Mouse (Mus musculus) spleen, embryonic (tissue): ENCODE data around the gene 2310022A10Rik.

Experiments used
- CTCF ChIA-PET: fragments of 350-600 bp; sonication (Branson Sonifier 250); formaldehyde crosslinking; loops from one replicate; lab custom pipeline; 2022; lab: Charles Lee

2310022A10Rik gene

DNA sequence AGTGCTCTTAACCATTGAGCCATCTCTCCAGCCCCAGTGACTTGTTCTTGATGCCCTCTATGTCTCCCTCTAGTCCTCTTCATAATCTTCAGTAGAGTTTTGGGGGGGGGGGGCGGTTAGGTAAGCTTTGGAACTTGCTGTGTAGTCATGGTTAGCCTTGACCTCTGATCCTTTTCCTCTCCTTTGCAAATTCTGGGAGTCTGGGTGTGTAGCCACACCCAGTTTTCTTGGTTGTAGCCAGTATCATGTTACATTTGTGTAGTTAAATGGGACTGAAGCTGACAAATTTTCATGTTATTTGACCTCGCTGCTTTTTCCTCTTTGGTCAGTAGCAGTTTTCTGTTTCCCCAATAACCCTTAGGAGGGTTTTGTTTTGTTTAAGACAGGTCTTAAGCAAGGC is 33.8 kb downstream of the 2310022A10Rik start:
- CTCF ChIA-PET = interaction anchor here (0.6 to 1.1 kb wide), 4 partner anchors 17 to 254 kb away, joined by 3 to 15 read pairs (median 4); no protein-coding TSS in a partner anchor

DNA sequence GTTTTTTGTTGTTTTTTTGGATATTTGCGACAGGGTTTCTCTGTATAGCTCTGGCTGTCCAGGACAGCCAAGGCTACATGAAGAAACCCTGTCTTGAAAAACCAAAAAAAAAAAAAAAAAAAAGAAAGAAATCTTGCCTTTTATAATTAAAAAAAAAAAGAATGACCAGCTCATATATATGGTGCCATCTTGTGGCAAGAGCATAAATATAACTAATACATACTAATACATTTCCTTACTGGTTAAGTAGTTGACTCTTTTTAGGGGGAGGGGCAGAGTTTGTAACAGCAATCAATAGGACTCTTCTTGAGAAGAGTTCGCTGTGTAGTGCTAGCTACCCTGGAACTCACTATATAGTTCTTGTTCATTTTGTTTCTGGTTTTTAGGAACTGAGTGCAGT is 34.7 kb downstream of the 2310022A10Rik start:
- CTCF ChIA-PET = interaction anchor here (1.1 kb wide), 1 partner anchor 16 kb away, joined by 3 read pairs; no protein-coding TSS in a partner anchor

GRCm38 (mm10) chr7:27590088-27590487 is 37.1 kb downstream of the 2310022A10Rik start:
- CTCF ChIA-PET = interaction anchor here (0.7 kb wide), 1 partner anchor 48 kb away, joined by 4 read pairs; no protein-coding TSS in a partner anchor

GRCm38 (mm10) chr7:27590566-27591213 is 37.7 kb downstream of the 2310022A10Rik start:
- CTCF ChIA-PET = interaction anchor here (0.7 kb wide), 1 partner anchor 49 kb away, joined by 4 read pairs; no protein-coding TSS in a partner anchor

DNA sequence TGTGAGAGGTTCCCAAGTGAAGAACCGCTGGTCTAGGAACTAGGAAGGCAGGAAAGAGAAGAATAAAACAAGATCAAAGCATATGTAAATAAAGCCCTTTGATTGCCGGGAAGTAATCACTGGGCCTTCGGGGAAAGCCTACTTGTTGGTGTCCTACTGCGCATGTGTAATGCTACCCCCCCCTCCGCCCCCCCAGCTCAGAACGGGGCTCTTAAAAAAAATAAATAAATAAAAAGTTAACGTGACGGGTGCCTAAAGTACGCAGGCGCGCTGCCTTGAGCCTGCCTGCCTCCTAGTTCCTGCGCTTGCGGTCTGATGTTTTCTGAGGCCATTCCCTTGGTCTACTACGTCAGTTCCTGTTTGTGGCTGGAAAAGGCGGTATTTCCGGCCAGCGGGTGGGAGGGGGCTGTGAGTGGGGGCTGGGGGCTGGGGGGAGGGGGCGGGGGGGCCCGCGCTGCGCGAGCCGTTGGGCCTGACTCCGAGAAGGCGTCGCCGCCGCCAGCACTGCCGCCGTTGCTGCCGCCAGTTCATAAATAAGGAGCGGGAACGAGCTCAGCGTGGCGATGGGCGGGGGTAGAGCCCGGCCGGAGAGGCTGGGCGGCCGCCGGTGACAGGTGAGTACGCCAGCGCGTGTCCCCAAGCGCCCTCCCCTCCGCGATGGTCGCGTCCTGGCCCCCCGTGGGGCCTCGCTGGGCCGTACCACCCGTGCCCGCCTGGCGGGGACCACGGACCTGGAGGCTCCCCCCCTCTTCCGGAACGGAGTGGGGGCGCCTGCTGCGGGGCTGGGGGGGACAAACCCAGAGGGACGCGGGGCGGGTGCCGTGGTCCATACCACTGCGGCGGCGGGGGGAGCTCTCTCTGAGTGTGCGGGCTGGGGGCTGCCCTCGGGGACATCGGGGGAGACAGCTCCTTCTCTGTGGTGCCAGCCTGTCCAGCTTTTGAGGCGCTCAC is 38.5 kb downstream of the 2310022A10Rik start, which contains the start of gene Akt2:
Gene Akt2 (plus strand): TSS at position 287 of the 951 bp plus-strand sequence.
- CTCF ChIA-PET = no interaction called here

DNA sequence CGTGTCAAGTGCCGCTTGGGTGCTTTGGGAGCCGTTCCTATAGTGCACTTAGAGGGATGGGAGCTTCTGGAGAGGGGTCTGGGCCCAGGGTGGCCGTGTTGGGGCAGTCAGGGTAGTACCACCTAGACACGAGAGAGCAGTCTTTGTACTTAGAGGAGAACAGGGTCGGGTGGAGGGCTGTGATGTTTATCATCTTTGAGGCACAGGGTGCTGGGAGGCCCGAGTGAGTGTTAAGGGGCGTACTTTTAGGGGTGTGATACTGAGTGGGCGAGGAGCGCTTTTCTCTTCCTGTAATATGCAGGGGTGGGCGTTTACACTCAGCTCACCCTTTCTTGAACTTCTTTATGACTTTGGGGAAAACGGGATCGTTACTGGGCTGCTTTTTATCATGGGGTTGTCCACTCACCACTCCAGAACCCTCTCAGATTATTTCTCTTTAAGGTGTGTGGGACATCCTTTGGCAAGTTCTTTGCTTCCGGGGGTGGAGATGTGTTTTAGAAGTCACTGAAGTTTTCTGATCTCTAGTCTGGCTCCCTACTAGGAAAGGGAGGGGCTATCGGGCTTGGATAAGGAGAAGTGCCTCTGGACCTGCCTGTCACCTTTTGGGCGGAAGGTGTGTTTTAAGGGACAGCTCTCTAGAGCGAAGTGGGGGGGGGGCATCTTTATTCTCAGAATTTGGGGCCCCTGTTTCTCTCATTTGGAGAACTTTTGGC is 39.3 kb downstream of the 2310022A10Rik start:
- CTCF ChIA-PET = no interaction called here

DNA sequence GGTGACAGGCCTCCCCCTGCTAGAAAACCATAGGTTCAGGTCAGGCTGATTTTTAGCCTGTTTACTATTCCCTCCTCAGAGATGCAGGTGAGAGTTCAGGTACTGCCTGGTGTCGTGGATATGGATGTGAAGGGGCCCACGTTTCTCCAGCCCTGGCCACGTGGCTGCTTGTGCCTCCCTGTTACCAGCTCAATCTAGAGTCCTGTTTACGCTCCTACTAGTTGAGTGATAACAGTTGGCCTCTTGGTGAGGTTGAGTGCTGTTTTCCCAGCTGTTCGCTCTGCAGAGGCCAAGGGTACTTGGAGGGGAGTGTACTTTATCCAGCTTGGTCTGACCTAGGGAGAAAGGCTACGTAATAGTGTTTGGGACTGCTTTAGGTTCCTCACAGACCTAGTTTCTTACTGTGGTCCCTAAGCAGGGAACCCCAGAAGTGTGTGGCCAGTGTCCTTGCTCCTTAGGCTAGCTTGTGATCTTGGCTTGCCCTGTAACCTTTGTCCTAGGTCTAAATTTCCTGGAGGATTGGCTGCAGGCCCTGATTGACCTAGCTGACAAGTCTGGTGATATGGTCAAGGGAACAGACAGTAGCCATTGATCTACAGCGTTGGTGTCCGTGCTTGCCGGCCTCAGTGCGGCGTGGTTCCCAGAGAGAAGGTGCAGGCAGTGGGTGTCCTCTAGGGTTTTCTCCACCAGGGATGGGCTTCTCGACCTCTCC is 40.1 kb downstream of the 2310022A10Rik start:
- CTCF ChIA-PET = interaction anchor here (0.7 kb wide), 1 partner anchor 39 kb away, joined by 3 read pairs; no protein-coding TSS in a partner anchor

DNA sequence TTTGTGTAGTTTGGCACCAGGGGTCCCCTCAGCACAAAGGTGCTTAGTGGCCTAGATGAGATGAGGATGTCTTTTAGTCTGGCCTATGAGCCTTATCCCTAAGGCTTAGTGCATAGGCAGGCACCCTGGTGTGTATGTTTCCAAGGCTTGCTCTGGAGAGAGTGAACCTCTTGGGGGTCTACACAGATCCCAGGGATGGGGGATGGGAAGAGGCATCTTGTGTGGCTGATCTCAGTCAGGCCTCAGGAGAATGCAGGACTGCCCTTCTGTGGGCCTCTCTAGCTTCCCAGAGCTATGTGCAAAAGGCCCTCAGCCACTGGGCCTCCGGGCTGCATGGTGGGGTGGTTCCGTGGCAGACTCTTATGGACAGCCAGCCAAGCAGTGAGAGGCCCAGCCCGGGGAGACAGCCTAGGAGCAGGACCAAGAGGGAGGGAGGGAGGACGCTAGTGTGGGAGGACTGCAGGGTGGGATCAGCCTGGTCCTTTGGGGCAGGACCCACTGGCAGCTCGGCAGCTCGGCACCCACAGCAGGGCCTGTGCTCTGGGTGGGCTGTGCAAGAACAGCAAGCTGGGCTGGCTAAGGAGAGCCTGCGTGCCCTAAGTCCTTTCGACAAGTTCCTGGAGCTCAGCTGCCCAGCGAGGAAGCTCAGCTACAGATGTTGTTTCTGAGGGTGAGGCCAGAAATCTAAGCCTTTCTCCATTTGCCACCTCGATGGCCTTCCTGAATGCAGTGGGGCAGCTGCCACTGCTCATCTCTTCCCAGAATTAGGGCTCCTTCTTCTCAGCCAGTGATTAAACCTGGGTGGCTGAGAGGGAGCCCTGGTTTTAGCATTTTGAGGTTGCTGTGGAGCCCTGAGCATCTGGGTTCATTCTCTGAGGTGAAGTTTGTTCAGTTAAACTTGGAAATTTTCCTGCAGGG is 43.8 kb downstream of the 2310022A10Rik start:
- CTCF ChIA-PET = no interaction called here

- CTCF ChIA-PET = no interaction called here
Measured at GRCm38 (mm10) chr7:27598053-27598452, 45.0 kb downstream of the 2310022A10Rik start.

DNA sequence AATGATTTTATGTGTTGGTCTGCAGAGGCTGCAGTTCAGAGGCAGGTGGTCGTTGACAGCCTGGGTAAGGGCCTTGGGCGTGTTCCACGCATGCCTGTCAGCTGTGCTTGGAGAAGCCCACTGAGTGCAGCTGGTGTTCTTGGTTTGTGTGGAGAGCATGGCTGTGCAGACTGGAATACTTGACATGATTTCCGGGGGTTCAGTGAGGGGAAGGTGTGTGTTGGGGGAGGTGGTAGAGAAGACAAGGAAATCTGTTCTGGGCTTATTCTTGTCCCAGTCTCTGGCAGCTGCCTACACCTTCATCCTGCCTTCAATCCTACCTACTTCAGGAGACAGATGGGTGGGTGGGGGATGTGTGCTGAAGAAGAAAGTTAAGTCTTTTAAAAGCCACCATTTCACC is 48.6 kb downstream of the 2310022A10Rik start:
- CTCF ChIA-PET = no interaction called here

DNA sequence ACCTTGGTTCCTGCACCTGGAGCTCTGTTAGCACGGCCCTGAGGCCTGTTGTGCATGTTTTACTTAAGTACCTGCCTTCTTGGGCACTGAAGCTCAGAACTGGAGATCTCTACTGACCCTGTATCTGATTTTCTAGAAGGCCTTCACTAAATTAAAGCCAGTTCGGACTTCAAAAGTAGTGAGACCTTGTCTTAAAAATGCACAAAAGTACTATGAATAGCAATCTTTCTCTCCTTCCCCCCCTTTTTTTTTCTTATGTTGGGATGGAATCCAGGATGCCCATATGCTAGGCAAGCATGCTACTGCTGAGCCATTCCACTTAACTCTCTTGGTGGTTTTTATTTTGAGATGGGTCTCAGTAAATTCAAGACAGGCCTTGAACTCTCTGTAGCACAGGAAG is 49.1 kb downstream of the 2310022A10Rik start:
- CTCF ChIA-PET = no interaction called here

DNA sequence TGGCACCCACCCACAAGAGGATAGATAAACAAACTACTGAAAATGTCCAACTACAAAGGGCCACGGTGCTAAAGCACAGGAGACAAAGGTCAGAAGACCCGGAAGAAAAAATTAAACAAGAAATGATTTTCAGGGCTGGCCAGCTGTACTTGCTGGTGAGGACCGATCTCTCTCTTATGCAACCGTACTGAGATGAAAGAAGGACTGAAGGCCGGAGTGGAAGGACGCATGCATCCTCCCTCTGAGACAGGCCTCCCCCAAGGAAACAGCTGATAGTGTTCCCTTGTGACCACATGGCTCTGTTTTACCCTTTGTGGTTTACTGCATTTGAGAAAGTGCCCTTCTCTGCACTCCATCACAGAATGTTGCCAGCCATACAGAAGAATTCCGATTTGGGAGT is 49.8 kb downstream of the 2310022A10Rik start:
- CTCF ChIA-PET = interaction anchor here (0.6 kb wide), 1 partner anchor 77 kb away, joined by 3 read pairs; no protein-coding TSS in a partner anchor

GRCm38 (mm10) chr7:27604661-27605348 is 51.8 kb downstream of the 2310022A10Rik start:
- CTCF ChIA-PET = no interaction called here

DNA sequence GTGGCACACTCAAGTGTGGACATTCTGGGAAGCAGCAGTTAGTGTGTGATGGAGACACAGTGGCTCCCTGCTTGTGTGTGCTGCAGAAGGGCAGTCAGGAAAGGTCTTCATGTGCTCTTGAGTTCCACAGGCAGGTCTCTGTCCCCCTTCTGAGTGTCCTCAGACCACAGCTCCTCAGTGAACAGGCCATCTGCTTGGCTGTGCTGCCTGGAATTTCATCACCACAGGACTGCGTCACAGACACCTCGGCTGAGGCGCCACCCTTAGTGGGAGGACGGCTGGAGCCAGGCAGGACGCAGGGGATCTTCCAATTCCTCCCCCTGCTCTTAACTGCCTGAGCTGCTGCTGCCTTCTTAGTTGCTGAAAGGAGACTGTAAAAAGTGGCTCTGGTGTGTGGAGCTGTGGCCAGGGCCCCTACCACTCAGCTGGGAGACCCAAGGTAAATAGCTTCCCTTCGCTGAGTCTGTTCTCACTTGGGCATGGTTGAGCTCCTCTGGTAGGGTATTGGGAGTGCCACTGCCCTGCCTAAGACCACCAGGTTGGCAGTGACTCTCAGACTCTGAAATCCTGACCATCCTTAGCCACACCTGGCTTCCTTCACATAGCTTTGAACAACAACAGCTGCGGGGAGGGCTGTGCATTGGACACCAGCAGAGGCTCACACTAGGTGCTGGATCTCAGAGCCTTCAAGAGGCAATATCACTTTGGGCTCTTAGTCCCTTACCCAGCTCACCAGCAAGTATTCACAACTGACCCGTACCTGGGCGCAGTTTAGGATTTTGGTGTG is 52.7 kb downstream of the 2310022A10Rik start:
- CTCF ChIA-PET = no interaction called here

GRCm38 (mm10) chr7:27606481-27607254 is 53.6 kb downstream of the 2310022A10Rik start:
- CTCF ChIA-PET = no interaction called here

DNA sequence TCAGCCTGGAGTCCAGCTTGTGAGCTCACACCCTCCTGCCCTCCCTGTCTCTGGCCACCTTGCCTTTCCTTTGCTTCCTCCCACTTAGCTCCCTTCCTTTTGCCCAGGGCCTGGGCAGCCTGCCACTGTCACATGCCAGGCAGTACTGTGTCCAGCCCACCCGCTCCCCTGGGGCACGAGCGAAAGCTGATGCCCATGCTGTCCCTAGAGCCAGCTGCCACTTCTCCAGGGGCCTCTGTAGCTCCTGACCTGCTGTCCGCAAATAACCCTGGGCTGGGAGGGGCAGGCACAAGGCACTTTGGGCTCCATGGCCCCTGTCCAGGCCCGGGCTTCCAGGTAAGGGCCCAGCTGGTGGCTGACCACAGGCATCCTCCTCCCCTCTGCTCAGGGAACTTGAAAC is 54.5 kb downstream of the 2310022A10Rik start:
- CTCF ChIA-PET = no interaction called here

DNA sequence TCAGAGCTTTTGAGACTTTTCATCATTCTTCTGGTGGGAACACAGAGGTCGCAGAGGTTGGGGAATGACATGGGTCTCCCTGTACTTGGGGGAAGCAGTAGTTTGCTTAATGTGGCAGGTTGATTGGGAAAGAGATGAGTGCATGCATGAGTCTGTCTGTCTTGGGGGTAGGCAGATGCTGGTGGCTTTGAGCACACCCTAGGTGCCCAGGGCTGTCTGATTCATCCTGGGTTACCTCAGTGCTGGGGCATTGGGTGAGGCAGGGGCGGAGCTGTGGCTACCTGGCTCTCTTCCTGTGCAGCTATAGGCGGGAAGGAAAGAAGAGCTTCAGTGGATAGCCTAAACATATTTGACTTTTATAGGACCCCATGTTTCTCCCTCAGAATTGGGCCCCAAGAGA is 55.1 kb downstream of the 2310022A10Rik start:
- CTCF ChIA-PET = interaction anchor here (0.5 kb wide), 1 partner anchor 43 kb away, joined by 4 read pairs; no protein-coding TSS in a partner anchor
